36 mouse cellular contexts compared by ENCODE assay signal in genomic region chr6:55350383-55350952, GRCm38 (mm10). TPM values are rescaled to one million over a fixed set of nuclear protein-coding genes. Genes with fewer than 3 reads are reported as not detected.
DNase-seq lines count a peak whose midpoint lies in the region; ATAC-seq and TF ChIP-seq lines count a peak whose summit lies in the region.
"Had no signal": no experiment of that assay in that cellular context is flagged by ENCODE, and none has a peak within 500 bp of the region (broad histone marks: within the 10 kb centered on the region; RNA-seq: fewer than 3 reads in every experiment).

No protein-coding gene starts in this region.

- H3K27ac ChIP-seq in intestine, embryonic 15.5 days, result no peak overlapping the region
- no peak overlapping the region for H3K27ac ChIP-seq in intestine, embryonic 16.5 days (ENCODE audit: low read length)
- no peak overlapping the region for H3K27ac ChIP-seq in stomach, postnatal 0 days (replicated peaks)
- H3K27ac ChIP-seq: embryonic facial prominence, embryonic 12.5 days; gastrocnemius, adult 2 months; heart, adult 2 months; heart, embryonic 13.5 days; hindbrain, embryonic 14.5 days; kidney, embryonic 15.5 days; neural tube, embryonic 12.5 days had no signal

- DNase-seq in kidney, adult 9 months, result peak; percentile 19
- no peak for DNase-seq in kidney, postnatal 10 days
- peak; percentile 14 for DNase-seq in stomach, postnatal 0 days (ENCODE audit: low spot score)
- no peak for DNase-seq in layer of hippocampus, adult 18-20 months (ENCODE audit: low spot score in 2 of 2)
- DNase-seq: adrenal gland, postnatal 25 days; B cell, adult 2 months; cerebellum, adult 11-12 months; cerebellum, adult 9-11 months; embryo, embryonic 11 days; gastrocnemius, adult 2 months; gastrocnemius, postnatal 36 days; heart, adult 2 months; heart, postnatal 10 days; kidney, postnatal 4 days; liver, embryonic 13.5 days; lung, embryonic 14.5 days; lung, postnatal 36 days; right cerebral cortex, postnatal 4 days; thymus, postnatal 25 days had no signal

- peak; percentile 37; the same call in 1 of the 2 replicates for ATAC-seq in intestine, embryonic 15.5 days
- peak; percentile 67 for ATAC-seq in intestine, embryonic 16.5 days
- no peak for ATAC-seq in stomach, postnatal 0 days (ENCODE audit: low FRiP score, low TSS enrichment)
- ATAC-seq: forebrain, embryonic 16.5 days; midbrain, embryonic 16.5 days had no signal

- no peaks in the 10 kb centered on the region for H3K9me3 ChIP-seq in intestine, embryonic 15.5 days
- no peaks in the 10 kb centered on the region for H3K9me3 ChIP-seq in intestine, embryonic 16.5 days (ENCODE audit: control insufficient read depth, low read length)
- no peaks in the 10 kb centered on the region for H3K9me3 ChIP-seq in stomach, postnatal 0 days (ENCODE audit: control insufficient read depth, low read length)
- H3K9me3 ChIP-seq: kidney, embryonic 15.5 days; liver, embryonic 13.5 days; neural tube, embryonic 12.5 days had no signal

- TF ChIP-seq EP300 in stomach, postnatal 0 days (optimal IDR thresholded peaks at IDR 0.05), result no peak

- H3K36me3 ChIP-seq in intestine, embryonic 15.5 days, result no peaks in the 10 kb centered on the region
- H3K36me3 ChIP-seq in intestine, embryonic 16.5 days (ENCODE audit: control insufficient read depth, insufficient read depth, low read length), result no peaks in the 10 kb centered on the region
- no peaks in the 10 kb centered on the region for H3K36me3 ChIP-seq in stomach, postnatal 0 days (ENCODE audit: control insufficient read depth, insufficient read depth, low read length)
- H3K36me3 ChIP-seq: embryonic facial prominence, embryonic 12.5 days; heart, embryonic 13.5 days; kidney, embryonic 15.5 days; neural tube, embryonic 12.5 days had no signal

- no peak for TF ChIP-seq CTCF in stomach, postnatal 0 days (IDR thresholded peaks at IDR 0.05; ENCODE audit: low read depth)

- H3K4me2 ChIP-seq in intestine, embryonic 15.5 days (replicated peaks), result no peak overlapping the region
- H3K4me2 ChIP-seq in intestine, embryonic 16.5 days (ENCODE audit: low read depth, low read length), result no peak overlapping the region
- H3K4me2 ChIP-seq in stomach, postnatal 0 days (replicated peaks; ENCODE audit: low read depth), result no peak overlapping the region
- H3K4me2 ChIP-seq: embryonic facial prominence, embryonic 12.5 days; heart, embryonic 13.5 days; hindbrain, embryonic 14.5 days; kidney, embryonic 15.5 days; liver, embryonic 13.5 days; lung, embryonic 14.5 days; midbrain, embryonic 11.5 days; neural tube, embryonic 12.5 days had no signal

- no peak overlapping the region for H3K9ac ChIP-seq in intestine, embryonic 15.5 days
- no peak overlapping the region for H3K9ac ChIP-seq in intestine, embryonic 16.5 days (ENCODE audit: low read depth, low read length)
- no peak overlapping the region for H3K9ac ChIP-seq in stomach, postnatal 0 days (ENCODE audit: low read length)
- H3K9ac ChIP-seq: embryonic facial prominence, embryonic 12.5 days; heart, embryonic 13.5 days; hindbrain, embryonic 14.5 days; kidney, embryonic 15.5 days; liver, embryonic 13.5 days; lung, embryonic 14.5 days; neural tube, embryonic 12.5 days had no signal

- H3K27me3 ChIP-seq in intestine, embryonic 15.5 days (replicated peaks), result no peaks in the 10 kb centered on the region
- H3K27me3 ChIP-seq in intestine, embryonic 16.5 days (replicated peaks; ENCODE audit: control insufficient read depth, insufficient read depth, low read length), result no peaks in the 10 kb centered on the region
- H3K27me3 ChIP-seq in stomach, postnatal 0 days (ENCODE audit: control insufficient read depth, insufficient read depth, low read length), result no peaks in the 10 kb centered on the region
- H3K27me3 ChIP-seq: embryonic facial prominence, embryonic 12.5 days; kidney, embryonic 15.5 days; liver, embryonic 13.5 days; neural tube, embryonic 12.5 days had no signal

- no peak overlapping the region for H3K4me3 ChIP-seq in intestine, embryonic 15.5 days (replicated peaks)
- H3K4me3 ChIP-seq in intestine, embryonic 16.5 days (ENCODE audit: low read length), result no peak overlapping the region
- H3K4me3 ChIP-seq in stomach, postnatal 0 days (ENCODE audit: low read depth, low read length), result no peak overlapping the region
- H3K4me3 ChIP-seq: embryonic facial prominence, embryonic 12.5 days; gastrocnemius, adult 2 months; heart, adult 2 months; heart, embryonic 13.5 days; kidney, embryonic 15.5 days; liver, embryonic 13.5 days; myocyte; neural tube, embryonic 12.5 days had no signal

- 84% methylated on average over 6 of the region's 6 CpGs for WGBS in intestine, embryonic 15.5 days
- 82% methylated on average over 6 of the region's 6 CpGs for WGBS in intestine, embryonic 16.5 days
- WGBS in stomach, postnatal 0 days, result 78% methylated on average over 6 of the region's 6 CpGs

- H3K4me1 ChIP-seq in intestine, embryonic 15.5 days (replicated peaks), result 0 out of 2 replicates have a peak, but pooled peaks cover 5% of the 10 kb centered on the region
- no peaks in the 10 kb centered on the region for H3K4me1 ChIP-seq in intestine, embryonic 16.5 days (ENCODE audit: control insufficient read depth, insufficient read depth, low read length)
- no peaks in the 10 kb centered on the region for H3K4me1 ChIP-seq in stomach, postnatal 0 days (replicated peaks; ENCODE audit: control insufficient read depth, insufficient read depth)
- H3K4me1 ChIP-seq: embryonic facial prominence, embryonic 12.5 days; heart, embryonic 13.5 days; kidney, embryonic 15.5 days; neural tube, embryonic 12.5 days had no signal

RNA-seq across cellular contexts. Expression of gene Aqp1, which starts 14.2 kb away (rescaled TPM):
- polyA plus RNA-seq in intestine, embryonic 15.5 days (2015; fragmentation: Nextera tagmentation; extraction: Ambion mirVana), result 16.4 and 20.0 TPM in 2 replicates
- 21.8 and 23.2 TPM in 2 replicates for polyA plus RNA-seq in intestine, embryonic 16.5 days (2015; fragmentation: Nextera tagmentation; extraction: Ambion mirVana)
- polyA plus RNA-seq in stomach, postnatal 0 days (2015; fragmentation: Nextera tagmentation; extraction: Ambion mirVana), result 15.3 and 16.2 TPM in 2 replicates
- total RNA-seq in layer of hippocampus, adult 18-20 months (2021), result 1 to 10 TPM in 1 of 2 experiments, under 1 TPM in 1; 0.43 to 1.2 TPM

RNA-seq across cellular contexts. Expression of gene Ghrhr, which starts 25.6 kb away (rescaled TPM):
- polyA plus RNA-seq in intestine, embryonic 15.5 days (2015; fragmentation: Nextera tagmentation; extraction: Ambion mirVana), result 0.23 and 0.34 TPM in 2 replicates
- polyA plus RNA-seq in intestine, embryonic 16.5 days (2015; fragmentation: Nextera tagmentation; extraction: Ambion mirVana), result 0.32 and 0.46 TPM in 2 replicates
- polyA plus RNA-seq in stomach, postnatal 0 days (2015; fragmentation: Nextera tagmentation; extraction: Ambion mirVana), result not detected in 2 replicates
- not detected for total RNA-seq in layer of hippocampus, adult 18-20 months (2021)
- total RNA-seq: adrenal gland, adult 18-20 months; adrenal gland, postnatal 25 days; gastrocnemius, adult 2 months; gastrocnemius, postnatal 36 days; heart, adult 2 months; heart, postnatal 10 days; hematopoietic stem cell, adult 5-6 weeks; left cerebral cortex, postnatal 10 days; megakaryocyte, adult 5-6 weeks had no signal
- polyA plus RNA-seq: embryonic facial prominence, embryonic 12.5 days; forebrain, embryonic 16.5 days; heart, adult 2 months; heart, embryonic 13.5 days; hindbrain, embryonic 14.5 days; limb, embryonic 11.5 days; lung, embryonic 14.5 days; midbrain, embryonic 11.5 days; midbrain, embryonic 16.5 days; myocyte; neural tube, embryonic 12.5 days; stomach, embryonic 14.5 days had no signal

Comparison
In these comparisons a context has a peak if more than half of its experiments do, and no peak if none do; other contexts are left out.
1. DNase-seq: peak in kidney, adult 9 months (single experiment) and stomach, postnatal 0 days (single experiment); none in kidney, postnatal 10 days (single experiment) and layer of hippocampus, adult 18-20 months (0 of 2).